21 mouse cellular contexts compared by ENCODE assay signal in the genomic region with DNA sequence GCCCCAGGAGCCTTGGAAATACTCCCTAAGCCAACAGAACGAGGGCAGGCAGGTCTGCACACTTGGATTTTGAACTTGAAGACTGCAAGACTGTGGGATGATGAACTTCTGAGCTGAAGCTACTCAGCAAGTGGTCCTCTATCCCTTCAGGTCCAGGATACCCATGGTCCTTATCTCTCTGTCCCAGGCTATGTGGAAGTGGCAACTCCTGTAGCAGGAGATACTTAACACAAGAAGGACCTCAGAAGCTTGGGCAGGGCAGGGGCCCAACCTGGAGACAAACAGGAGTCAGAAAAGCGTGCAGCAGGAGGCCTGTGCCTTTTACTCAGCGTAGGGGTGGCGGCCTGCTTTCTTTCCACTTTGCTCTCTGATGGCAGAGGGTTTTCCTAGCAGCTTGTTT. TPM values are rescaled to one million over a fixed set of nuclear protein-coding genes. Genes with fewer than 3 reads are reported as not detected.
DNase-seq lines count a peak whose midpoint lies in the region; ATAC-seq and TF ChIP-seq lines count a peak whose summit lies in the region.
"Had no signal": no experiment of that assay in that cellular context is flagged by ENCODE, and none has a peak within 500 bp of the region (broad histone marks: within the 10 kb centered on the region; RNA-seq: fewer than 3 reads in every experiment).

No protein-coding gene starts in this region.

- ATAC-seq in liver, embryonic 11.5 days (replicated peaks; ENCODE audit: low FRiP score): peak; percentile 68
- 0 out of 2 replicates have a peak, but pooled peaks have one; percentile 9 for ATAC-seq in megakaryocyte progenitor cell, adult 5-6 weeks (replicated peaks; ENCODE audit: poor library complexity)
- ATAC-seq in intestine, embryonic 16.5 days: no peak
- ATAC-seq: activated CD4-positive, CD25-positive, alpha-beta regulatory T cell, adult 4 months; forebrain, embryonic 16.5 days; lung, postnatal 0 days; midbrain, embryonic 16.5 days had no signal

- no peaks in the 10 kb centered on the region for H3K9me3 ChIP-seq in MEL (replicated peaks; ENCODE audit: insufficient read depth, low read length)
- no peaks in the 10 kb centered on the region for H3K9me3 ChIP-seq in liver, embryonic 11.5 days (ENCODE audit: control insufficient read depth, low read length)
- no peaks in the 10 kb centered on the region for H3K9me3 ChIP-seq in intestine, embryonic 16.5 days (ENCODE audit: control insufficient read depth, low read length)
- H3K9me3 ChIP-seq: embryonic facial prominence, embryonic 12.5 days; hindbrain, embryonic 13.5 days; neural tube, embryonic 15.5 days had no signal

- peaks cover 7 to 40% of the 10 kb centered on the region in 2 experiments for H3K4me1 ChIP-seq in MEL (ENCODE audit: control insufficient read depth in 1 of 2, insufficient read depth in 2 of 2, low read length in 2 of 2)
- peaks cover 54% of the 10 kb centered on the region for H3K4me1 ChIP-seq in liver, embryonic 11.5 days (replicated peaks; ENCODE audit: control insufficient read depth, insufficient read depth, low read length)
- H3K4me1 ChIP-seq in intestine, embryonic 16.5 days (ENCODE audit: control insufficient read depth, insufficient read depth, low read length): peaks cover 11% of the 10 kb centered on the region

- peaks cover 35% of the 10 kb centered on the region for H3K79me2 ChIP-seq in MEL (ENCODE audit: control insufficient read depth, insufficient read depth, low read length, poor library complexity)

- H3K9ac ChIP-seq in MEL (ENCODE audit: control insufficient read depth, low read depth, low read length, poor library complexity, severe bottlenecking): no peak overlapping the region
- H3K9ac ChIP-seq in liver, embryonic 11.5 days (ENCODE audit: low read depth, low read length): peak overlapping the region; percentile 58
- no peak overlapping the region for H3K9ac ChIP-seq in intestine, embryonic 16.5 days (ENCODE audit: low read depth, low read length)
- H3K9ac ChIP-seq: embryonic facial prominence, embryonic 12.5 days; hindbrain, embryonic 13.5 days; neural tube, embryonic 15.5 days had no signal

- TF ChIP-seq POLR2A in MEL (IDR thresholded peaks at IDR 0.05; ENCODE audit: control insufficient read depth in 1 of 2, insufficient read depth in 1 of 2, low read depth in 1 of 2, low read length in 2 of 2, poor library complexity in 1 of 2): no peak

- no peak overlapping the region for H3K4me3 ChIP-seq in MEL (ENCODE audit: control insufficient read depth in 1 of 2, insufficient read depth in 1 of 2, low read depth in 2 of 2, low read length in 2 of 2)
- H3K4me3 ChIP-seq in liver, embryonic 11.5 days (ENCODE audit: low read depth, low read length): peak overlapping the region; percentile 24
- H3K4me3 ChIP-seq in intestine, embryonic 16.5 days (ENCODE audit: low read length): no peak overlapping the region
- H3K4me3 ChIP-seq: embryonic facial prominence, embryonic 12.5 days; hindbrain, embryonic 13.5 days; neural tube, embryonic 15.5 days had no signal

- peaks cover 3 to 27% of the 10 kb centered on the region in 2 experiments for H3K36me3 ChIP-seq in MEL (ENCODE audit: control insufficient read depth in 1 of 2, insufficient read depth in 2 of 2, low read length in 2 of 2)
- peaks cover 14% of the 10 kb centered on the region; the same call in 1 of the 2 replicates for H3K36me3 ChIP-seq in liver, embryonic 11.5 days (ENCODE audit: control insufficient read depth, insufficient read depth, low read length)
- 0 out of 2 replicates have a peak, but pooled peaks cover 4% of the 10 kb centered on the region for H3K36me3 ChIP-seq in intestine, embryonic 16.5 days (ENCODE audit: control insufficient read depth, insufficient read depth, low read length)

- peak overlapping the region; percentile 88 for H3K4me2 ChIP-seq in liver, embryonic 11.5 days
- H3K4me2 ChIP-seq in intestine, embryonic 16.5 days (ENCODE audit: low read depth, low read length): no peak overlapping the region
- H3K4me2 ChIP-seq: embryonic facial prominence, embryonic 12.5 days; hindbrain, embryonic 13.5 days; neural tube, embryonic 15.5 days had no signal

- peak in 1 of 2 experiments; percentile 72; a peak in 2 of 4 replicates for TF ChIP-seq EP300 in MEL (IDR thresholded peaks at IDR 0.05; ENCODE audit: low read depth in 1 of 2, low read length in 2 of 2)

- no peak for TF ChIP-seq RAD21 in MEL (IDR thresholded peaks at IDR 0.05; ENCODE audit: low read depth, low read length)

- 41% methylated on average over 4 of the region's 4 CpGs for WGBS in liver, embryonic 11.5 days
- 91% methylated on average over 4 of the region's 4 CpGs for WGBS in intestine, embryonic 16.5 days

- peak; percentile 76 for DNase-seq in MEL (ENCODE audit: low read depth, low spot score)
- peak; percentile 66 for DNase-seq in c-Kit-positive CD71-positive TER-119-negative erythroid progenitor cells, embryonic 14.5 days (ENCODE audit: low read depth)
- DNase-seq in liver, embryonic 11.5 days (ENCODE audit: low spot score): peak; percentile 49
- DNase-seq in gastrocnemius, adult 8-10 months (ENCODE audit: low spot score in 2 of 2): no peak
- DNase-seq in lung, postnatal 25 days (ENCODE audit: low spot score): no peak
- DNase-seq: adrenal gland, postnatal 14 days; cerebellum, adult 8-10 months; gastrocnemius, postnatal 36 days; heart, postnatal 14 days; right cerebral cortex, postnatal 14 days; spleen, adult 18-20 months; thymus, adult 18-20 months had no signal

- H3K27me3 ChIP-seq in MEL (ENCODE audit: control insufficient read depth in 1 of 2, insufficient read depth in 2 of 2, low read length in 2 of 2): no peaks in the 10 kb centered on the region
- H3K27me3 ChIP-seq in liver, embryonic 11.5 days (replicated peaks; ENCODE audit: control insufficient read depth, insufficient read depth, low read length): no peaks in the 10 kb centered on the region
- no peaks in the 10 kb centered on the region for H3K27me3 ChIP-seq in intestine, embryonic 16.5 days (replicated peaks; ENCODE audit: control insufficient read depth, insufficient read depth, low read length)
- H3K27me3 ChIP-seq: embryonic facial prominence, embryonic 12.5 days; neural tube, embryonic 15.5 days had no signal

- peak overlapping the region; percentile 92; the same call in 1 of the 2 replicates for H3K27ac ChIP-seq in MEL (ENCODE audit: control insufficient read depth, low read depth, low read length)
- peak overlapping the region; percentile 64 for H3K27ac ChIP-seq in liver, embryonic 11.5 days (ENCODE audit: low read depth, low read length)
- H3K27ac ChIP-seq in intestine, embryonic 16.5 days (ENCODE audit: low read length): no peak overlapping the region
- H3K27ac ChIP-seq: embryonic facial prominence, embryonic 12.5 days; hindbrain, embryonic 13.5 days; neural tube, embryonic 15.5 days had no signal

- TF ChIP-seq CTCF in MEL (IDR thresholded peaks at IDR 0.05 in 2 of 3, conservative IDR thresholded peaks at IDR 0.05 in 1 of 3; ENCODE audit: control insufficient read depth in 1 of 3, insufficient read depth in 1 of 3, low read depth in 2 of 3, low read length in 3 of 3, poor library complexity in 1 of 3, severe bottlenecking in 1 of 3): no peak

RNA-seq across cellular contexts. Expression of a gene that starts 14.3 kb away (rescaled TPM):
- 7.7 and 8.7 TPM in 2 replicates for total RNA-seq in MEL (2012; rRNA removed)
- 10 to 100 TPM in 1 of 2 experiments, not detected in 1; 10.8 TPM for polyA plus RNA-seq in MEL (2012; ENCODE audit: insufficient read depth in 1 of 2, insufficient read length in 2 of 2, low read depth in 1 of 2, low replicate concordance in 2 of 2, missing spikeins in 1 of 2)
- 29.0 and 30.8 TPM in 2 replicates for polyA plus RNA-seq in liver, embryonic 11.5 days (2014; fragmentation: Nextera tagmentation; extraction: Ambion mirVana)
- total RNA-seq in megakaryocyte progenitor cell, adult 5-6 weeks (2015): 24.3 and 24.4 TPM in 2 replicates
- 17.2 and 20.8 TPM in 2 replicates for total RNA-seq in megakaryocyte progenitor cell, adult 5-6 weeks (2017)
- total RNA-seq in gastrocnemius, adult 8-10 months (2022): 10 to 100 TPM; 12.8 to 17.2 (median 14.8) TPM
- polyA plus RNA-seq in intestine, embryonic 16.5 days (2015; fragmentation: Nextera tagmentation; extraction: Ambion mirVana): 40.6 and 45.8 TPM in 2 replicates

RNA-seq across cellular contexts. Expression of a gene that starts 14.3 kb away (rescaled TPM):
- 35.2 and 37.4 TPM in 2 replicates for total RNA-seq in MEL (2012; rRNA removed)
- polyA plus RNA-seq in MEL (2012; ENCODE audit: insufficient read depth in 1 of 2, insufficient read length in 2 of 2, low read depth in 1 of 2, low replicate concordance in 2 of 2, missing spikeins in 1 of 2): 10 to 100 TPM in 1 of 2 experiments, not detected in 1; 50.5 TPM
- 49.3 and 51.1 TPM in 2 replicates for polyA plus RNA-seq in liver, embryonic 11.5 days (2014; fragmentation: Nextera tagmentation; extraction: Ambion mirVana)
- total RNA-seq in megakaryocyte progenitor cell, adult 5-6 weeks (2015): 14.9 and 15.2 TPM in 2 replicates
- total RNA-seq in megakaryocyte progenitor cell, adult 5-6 weeks (2017): 28.1 and 30.7 TPM in 2 replicates
- total RNA-seq in gastrocnemius, adult 8-10 months (2022): 10 to 100 TPM; 14.2 to 19.1 (median 15.6) TPM
- polyA plus RNA-seq in intestine, embryonic 16.5 days (2015; fragmentation: Nextera tagmentation; extraction: Ambion mirVana): 33.1 and 37.0 TPM in 2 replicates

RNA-seq across cellular contexts. Expression of a gene that starts 30.5 kb away (rescaled TPM):
- 0.08 and 0.13 TPM in 2 replicates for total RNA-seq in MEL (2012; rRNA removed)
- under 1 TPM in 1 of 2 experiments, not detected in 1; 0.14 TPM for polyA plus RNA-seq in MEL (2012; ENCODE audit: insufficient read depth in 1 of 2, insufficient read length in 2 of 2, low read depth in 1 of 2, low replicate concordance in 2 of 2, missing spikeins in 1 of 2)
- polyA plus RNA-seq in liver, embryonic 11.5 days (2014; fragmentation: Nextera tagmentation; extraction: Ambion mirVana): 0.60 and 0.83 TPM in 2 replicates
- 1.2 and 3.8 TPM in 2 replicates for total RNA-seq in megakaryocyte progenitor cell, adult 5-6 weeks (2015)
- 3.7 and 6.1 TPM in 2 replicates for total RNA-seq in megakaryocyte progenitor cell, adult 5-6 weeks (2017)
- total RNA-seq in gastrocnemius, adult 8-10 months (2022): not detected
- 2.5 and 4.0 TPM in 2 replicates for polyA plus RNA-seq in intestine, embryonic 16.5 days (2015; fragmentation: Nextera tagmentation; extraction: Ambion mirVana)
- total RNA-seq: gastrocnemius, postnatal 36 days had no signal

RNA-seq across cellular contexts. Expression of a gene that starts 37.5 kb away (rescaled TPM):
- total RNA-seq in MEL (2012; rRNA removed): 16.6 and 18.0 TPM in 2 replicates
- polyA plus RNA-seq in MEL (2012; ENCODE audit: insufficient read depth in 1 of 2, insufficient read length in 2 of 2, low read depth in 1 of 2, low replicate concordance in 2 of 2, missing spikeins in 1 of 2): 10 to 100 TPM in 1 of 2 experiments, not detected in 1; 42.4 TPM
- polyA plus RNA-seq in liver, embryonic 11.5 days (2014; fragmentation: Nextera tagmentation; extraction: Ambion mirVana): 11.5 and 11.7 TPM in 2 replicates
- 6.1 and 6.2 TPM in 2 replicates for total RNA-seq in megakaryocyte progenitor cell, adult 5-6 weeks (2015)
- 7.7 and 8.2 TPM in 2 replicates for total RNA-seq in megakaryocyte progenitor cell, adult 5-6 weeks (2017)
- total RNA-seq in gastrocnemius, adult 8-10 months (2022): 1 to 10 TPM; 3.2 to 5.4 (median 4.3) TPM
- polyA plus RNA-seq in intestine, embryonic 16.5 days (2015; fragmentation: Nextera tagmentation; extraction: Ambion mirVana): 4.8 and 5.3 TPM in 2 replicates

RNA-seq across cellular contexts. Expression of a gene that starts 41.3 kb away (rescaled TPM):
- total RNA-seq in MEL (2012; rRNA removed): 19.8 and 22.0 TPM in 2 replicates
- 10 to 100 TPM in 1 of 2 experiments, not detected in 1; 29.2 TPM for polyA plus RNA-seq in MEL (2012; ENCODE audit: insufficient read depth in 1 of 2, insufficient read length in 2 of 2, low read depth in 1 of 2, low replicate concordance in 2 of 2, missing spikeins in 1 of 2)
- polyA plus RNA-seq in liver, embryonic 11.5 days (2014; fragmentation: Nextera tagmentation; extraction: Ambion mirVana): 42.5 and 47.8 TPM in 2 replicates
- total RNA-seq in megakaryocyte progenitor cell, adult 5-6 weeks (2015): 16.6 and 20.3 TPM in 2 replicates
- 7.0 and 11.5 TPM in 2 replicates for total RNA-seq in megakaryocyte progenitor cell, adult 5-6 weeks (2017)
- 10 to 100 TPM; 13.8 to 15.5 (median 14.8) TPM for total RNA-seq in gastrocnemius, adult 8-10 months (2022)
- polyA plus RNA-seq in intestine, embryonic 16.5 days (2015; fragmentation: Nextera tagmentation; extraction: Ambion mirVana): 35.1 and 39.7 TPM in 2 replicates

Comparison
In these comparisons a context has a peak if more than half of its experiments do, and no peak if none do; other contexts are left out.
1. DNase-seq: peak in MEL (single experiment), c-Kit-positive CD71-positive TER-119-negative erythroid progenitor cells, embryonic 14.5 days (single experiment) and liver, embryonic 11.5 days (single experiment); none in gastrocnemius, adult 8-10 months (0 of 2) and lung, postnatal 25 days (single experiment).